ENCODE assay signal across 8 mouse cellular contexts in the genomic region with DNA sequence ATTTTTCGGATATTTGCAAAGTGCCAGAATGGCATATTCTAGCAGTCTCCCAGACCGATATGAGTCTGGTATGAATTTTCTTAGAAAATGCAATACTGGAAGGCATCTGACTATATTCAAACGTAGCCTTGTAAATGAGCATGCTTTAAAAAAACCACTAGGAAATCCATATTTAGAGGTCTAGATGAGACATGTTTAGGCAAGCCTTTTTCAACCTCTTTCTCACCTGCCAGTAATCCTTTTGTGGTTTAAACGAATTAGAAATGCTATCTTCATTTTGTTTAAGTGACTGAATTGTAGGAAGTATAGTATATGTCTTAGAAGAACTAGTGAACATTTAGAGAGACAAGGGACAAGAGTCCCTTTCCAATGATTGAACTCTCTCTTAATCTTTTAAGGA. TPM values are rescaled to one million over a fixed set of nuclear protein-coding genes. Genes with fewer than 3 reads are reported as not detected.
DNase-seq lines count a peak whose midpoint lies in the region; ATAC-seq and TF ChIP-seq lines count a peak whose summit lies in the region.

No protein-coding gene starts in this region.

- H3K4me3 ChIP-seq in gastrocnemius, adult 2 months: peak overlapping the region; percentile 77
- H3K4me3 ChIP-seq in testis, adult 2 months (ENCODE audit: control insufficient read depth, low read depth, low read length): peak overlapping the region; percentile 93
- H3K4me3 ChIP-seq in liver, embryonic 11.5 days (ENCODE audit: low read depth, low read length): peak overlapping the region; percentile 81
- peak overlapping the region; percentile 74 for H3K4me3 ChIP-seq in stomach, postnatal 0 days (ENCODE audit: low read depth, low read length)

- intact Hi-C loops in gastrocnemius, adult 2 months (cut with DNase I): loop anchor here (2.0 to 5.0 kb wide), 2 partner anchors 25 to 97 kb away; no protein-coding TSS in a partner anchor
- intact Hi-C loops in gastrocnemius, postnatal 14 days (cut with DNase I; ENCODE audit: low total_unique reads): loop anchor here (10.0 kb wide), 1 partner anchor 95 kb away; no protein-coding TSS in a partner anchor

- peak overlapping the region; percentile 83 for H3K4me2 ChIP-seq in liver, embryonic 11.5 days
- H3K4me2 ChIP-seq in stomach, postnatal 0 days (replicated peaks; ENCODE audit: low read depth): peak overlapping the region; percentile 66

- H3K9me3 ChIP-seq in liver, embryonic 11.5 days (ENCODE audit: control insufficient read depth, low read length): no peaks in the 10 kb centered on the region
- no peaks in the 10 kb centered on the region for H3K9me3 ChIP-seq in stomach, postnatal 0 days (ENCODE audit: control insufficient read depth, low read length)

- no peak for TF ChIP-seq POLR2A in testis, adult 2 months (IDR thresholded peaks at IDR 0.05; ENCODE audit: control insufficient read depth, low read depth, low read length)

- no peak for DNase-seq in gastrocnemius, adult 2 months
- DNase-seq in gastrocnemius, postnatal 14 days: no peak
- DNase-seq in testis, postnatal 14 days (ENCODE audit: low spot score): no peak
- DNase-seq in liver, embryonic 11.5 days (ENCODE audit: low spot score): no peak
- DNase-seq in stomach, postnatal 0 days (ENCODE audit: low spot score): no peak
- DNase-seq in thymus, postnatal 25 days: no peak
- DNase-seq in left cerebral cortex, adult 18-20 months (ENCODE audit: low spot score in 2 of 2): no peak

- H3K36me3 ChIP-seq in testis, adult 2 months (ENCODE audit: control insufficient read depth, insufficient read depth, low read length): no peaks in the 10 kb centered on the region
- no peaks in the 10 kb centered on the region for H3K36me3 ChIP-seq in liver, embryonic 11.5 days (ENCODE audit: control insufficient read depth, insufficient read depth, low read length)
- H3K36me3 ChIP-seq in stomach, postnatal 0 days (ENCODE audit: control insufficient read depth, insufficient read depth, low read length): no peaks in the 10 kb centered on the region

- ATAC-seq in liver, embryonic 11.5 days (replicated peaks; ENCODE audit: low FRiP score): no peak
- ATAC-seq in stomach, postnatal 0 days (ENCODE audit: low FRiP score, low TSS enrichment): no peak

- peaks cover 2% of the 10 kb centered on the region; the same call in 1 of the 2 replicates for H3K4me1 ChIP-seq in testis, adult 2 months (ENCODE audit: control insufficient read depth, insufficient read depth, low read length)
- peaks cover 5% of the 10 kb centered on the region for H3K4me1 ChIP-seq in liver, embryonic 11.5 days (replicated peaks; ENCODE audit: control insufficient read depth, insufficient read depth, low read length)
- H3K4me1 ChIP-seq in stomach, postnatal 0 days (replicated peaks; ENCODE audit: control insufficient read depth, insufficient read depth): no peaks in the 10 kb centered on the region

- TF ChIP-seq EP300 in stomach, postnatal 0 days (optimal IDR thresholded peaks at IDR 0.05): no peak

- peak overlapping the region; percentile 93 for H3K27ac ChIP-seq in gastrocnemius, adult 2 months
- peak overlapping the region; percentile 84 for H3K27ac ChIP-seq in testis, adult 2 months (ENCODE audit: control insufficient read depth, insufficient read depth, low read depth, low read length)
- H3K27ac ChIP-seq in liver, embryonic 11.5 days (ENCODE audit: low read depth, low read length): peak overlapping the region; percentile 70; the same call in 1 of the 2 replicates
- no peak overlapping the region; the same call in 1 of the 2 replicates for H3K27ac ChIP-seq in stomach, postnatal 0 days (replicated peaks)

- H3K27me3 ChIP-seq in testis, adult 2 months (ENCODE audit: control insufficient read depth, insufficient read depth, low read length): no peaks in the 10 kb centered on the region
- no peaks in the 10 kb centered on the region for H3K27me3 ChIP-seq in liver, embryonic 11.5 days (replicated peaks; ENCODE audit: control insufficient read depth, insufficient read depth, low read length)
- H3K27me3 ChIP-seq in stomach, postnatal 0 days (ENCODE audit: control insufficient read depth, insufficient read depth, low read length): no peaks in the 10 kb centered on the region

- 7% methylated on average over 4 of the region's 4 CpGs for WGBS in liver, embryonic 11.5 days
- 2% methylated on average over 4 of the region's 4 CpGs for WGBS in stomach, postnatal 0 days

- TF ChIP-seq CTCF in gastrocnemius, adult 2 months (IDR thresholded peaks at IDR 0.05): no peak
- TF ChIP-seq CTCF in testis, adult 2 months (IDR thresholded peaks at IDR 0.05; ENCODE audit: control insufficient read depth, insufficient read depth, insufficient replicate concordance, low read depth, low read length): no peak
- TF ChIP-seq CTCF in stomach, postnatal 0 days (IDR thresholded peaks at IDR 0.05; ENCODE audit: low read depth): no peak

- peak overlapping the region; percentile 82 for H3K9ac ChIP-seq in liver, embryonic 11.5 days (ENCODE audit: low read depth, low read length)
- peak overlapping the region; percentile 79 for H3K9ac ChIP-seq in stomach, postnatal 0 days (ENCODE audit: low read length)

RNA-seq across cellular contexts. Expression of a gene that starts 1.1 kb away (rescaled TPM):
- total RNA-seq in gastrocnemius, adult 2 months (2021): 1 to 10 TPM; 7.9 to 8.0 TPM
- 1 to 10 TPM; 6.1 to 7.4 TPM for total RNA-seq in gastrocnemius, postnatal 14 days (2021)
- 17.5 and 20.3 TPM in 2 replicates for polyA plus RNA-seq in testis, adult 2 months (2012; rRNA removed)
- 10.8 and 11.7 TPM in 2 replicates for polyA plus RNA-seq in liver, embryonic 11.5 days (2014; fragmentation: Nextera tagmentation; extraction: Ambion mirVana)
- polyA plus RNA-seq in stomach, postnatal 0 days (2015; fragmentation: Nextera tagmentation; extraction: Ambion mirVana): 5.6 and 6.3 TPM in 2 replicates
- 10 to 100 TPM; 42.2 to 42.9 TPM for total RNA-seq in left cerebral cortex, adult 18-20 months (2021)

RNA-seq across cellular contexts. Expression of a gene that starts 1.2 kb away (rescaled TPM):
- total RNA-seq in gastrocnemius, adult 2 months (2021): 10 to 100 TPM; 13.7 to 15.5 TPM
- total RNA-seq in gastrocnemius, postnatal 14 days (2021): 10 to 100 TPM; 14.9 to 15.6 TPM
- polyA plus RNA-seq in testis, adult 2 months (2012; rRNA removed): 80.9 and 83.4 TPM in 2 replicates
- 24.6 and 25.8 TPM in 2 replicates for polyA plus RNA-seq in liver, embryonic 11.5 days (2014; fragmentation: Nextera tagmentation; extraction: Ambion mirVana)
- 14.7 and 16.8 TPM in 2 replicates for polyA plus RNA-seq in stomach, postnatal 0 days (2015; fragmentation: Nextera tagmentation; extraction: Ambion mirVana)
- 10 to 100 TPM; 33.0 to 35.3 TPM for total RNA-seq in left cerebral cortex, adult 18-20 months (2021)

RNA-seq across cellular contexts. Expression of a gene that starts 19.8 kb away (rescaled TPM):
- total RNA-seq in gastrocnemius, adult 2 months (2021): not detected
- 1 to 10 TPM; 4.0 to 4.3 TPM for total RNA-seq in gastrocnemius, postnatal 14 days (2021)
- polyA plus RNA-seq in testis, adult 2 months (2012; rRNA removed): 0.56 and 0.63 TPM in 2 replicates
- polyA plus RNA-seq in liver, embryonic 11.5 days (2014; fragmentation: Nextera tagmentation; extraction: Ambion mirVana): 181 and 192 TPM in 2 replicates
- polyA plus RNA-seq in stomach, postnatal 0 days (2015; fragmentation: Nextera tagmentation; extraction: Ambion mirVana): 37.5 and 48.6 TPM in 2 replicates
- total RNA-seq in left cerebral cortex, adult 18-20 months (2021): under 1 TPM in 1 of 2 experiments, not detected in 1; 0.28 TPM

Comparison
In these comparisons a context has a peak if more than half of its experiments do, and no peak if none do; other contexts are left out.
1. RNA of a gene that starts 1.1 kb away (total RNA-seq): 42.2 to 42.9 TPM in left cerebral cortex, adult 18-20 months; 7.9 to 8.0 TPM in gastrocnemius, adult 2 months and 6.1 to 7.4 TPM in gastrocnemius, postnatal 14 days; every median in the first group is over 4 times any median in the second.
2. Peak in every context shown above with its lines, with median percentiles within 50 percentile points of each other: H3K4me3 ChIP-seq.